Mouse (Mus musculus) cortical plate, adult 2 months (tissue): ENCODE measurements around the gene Carmil3.

ENCODE experiments used
- CTCF ChIP-seq: fragments of 200-500 bp; IDR thresholded peaks from 2 replicates; pipeline ENCODE4 v1.5.1; 2011; ENCODE audit warnings: mild to moderate bottlenecking, control low read depth, low read length; ENCODE audit not compliant: insufficient read depth; ENCODE audit errors: extremely low read depth
- POLR2A ChIP-seq: fragments of 200-500 bp; IDR thresholded peaks from 2 replicates; pipeline ENCODE4 v1.6.1; 2011; ENCODE audit warnings: mild to moderate bottlenecking, low read length, control low read depth; ENCODE audit not compliant: insufficient read depth; ENCODE audit errors: extremely low read depth

- TF ChIP-seq CTCF (no peak), POLR2A (no peak)
Observed at GRCm38 (mm10) chr14:55524785-55525184, 34.3 kb downstream of the Carmil3 start, which contains the start of gene Nrl.
